Mouse (Mus musculus) kidney, postnatal 4 days (tissue): ENCODE data around the gene Cdk6.
"Not testable (repeated sequence)": the region's sequence is repeated elsewhere in the genome, so short reads cannot be mapped to it uniquely, and the experiment has no call there.

Source experiments
- DNase-seq, 2 experiments: peaks; one replicate each; pipeline ENCODE4 v3.0.0; 2021; ENCODE audit warnings: mixed read lengths in 2 of 2

Gene Cdk6

DNA sequence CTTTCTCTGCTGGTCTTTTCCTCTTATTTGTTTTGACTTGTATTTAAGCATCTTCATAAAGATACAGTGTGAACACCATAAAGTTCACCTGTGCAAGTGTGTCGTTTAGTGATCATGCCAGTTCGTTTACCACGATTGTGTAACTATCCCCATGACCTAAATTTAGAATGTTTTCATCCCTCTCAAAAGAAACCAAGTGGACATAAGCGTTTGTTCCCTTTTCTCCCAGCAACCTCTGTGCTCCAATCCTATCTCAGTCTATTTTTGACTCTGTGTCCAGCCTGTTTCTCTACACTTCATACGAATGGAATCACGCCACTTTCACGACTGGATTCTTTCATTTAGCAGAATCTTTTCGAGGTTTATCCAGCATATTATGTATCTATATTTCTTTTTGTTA lies 40.5 kb downstream of the Cdk6 start:
- DNase-seq, result no peak

GRCm38 (mm10) chr5:3382343-3383040 lies 41.2 kb downstream of the Cdk6 start:
- no peak for DNase-seq

GRCm38 (mm10) chr5:3383547-3383946 lies 42.3 kb downstream of the Cdk6 start:
- no peak for DNase-seq

GRCm38 (mm10) chr5:3385078-3385477 lies 43.8 kb downstream of the Cdk6 start:
- no peak for DNase-seq

- DNase-seq, result no peak
These were observed 44.9 kb downstream of the Cdk6 start for GRCm38 (mm10) chr5:3386021-3386730.

DNA sequence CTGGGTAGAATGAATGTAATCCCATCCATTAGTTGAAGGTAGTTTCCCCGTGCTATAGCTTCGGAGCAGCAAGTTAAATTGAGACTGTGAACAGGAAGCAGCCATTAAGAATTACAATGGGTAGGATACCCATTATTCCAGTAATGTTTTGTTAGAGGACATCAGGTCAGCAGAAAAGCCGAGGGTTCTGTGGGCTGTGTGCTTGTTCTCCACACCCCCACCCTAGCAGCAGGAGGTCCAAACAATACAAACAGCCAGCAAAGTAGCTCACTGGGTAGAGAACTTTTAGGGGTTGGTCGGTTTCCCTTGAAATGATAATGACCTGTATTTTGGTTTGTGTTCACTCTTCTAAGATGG lies 45.4 kb downstream of the Cdk6 start:
- DNase-seq, result no peak

- no peak for DNase-seq
These were observed 45.9 kb downstream of the Cdk6 start for GRCm38 (mm10) chr5:3387138-3387537.

DNA sequence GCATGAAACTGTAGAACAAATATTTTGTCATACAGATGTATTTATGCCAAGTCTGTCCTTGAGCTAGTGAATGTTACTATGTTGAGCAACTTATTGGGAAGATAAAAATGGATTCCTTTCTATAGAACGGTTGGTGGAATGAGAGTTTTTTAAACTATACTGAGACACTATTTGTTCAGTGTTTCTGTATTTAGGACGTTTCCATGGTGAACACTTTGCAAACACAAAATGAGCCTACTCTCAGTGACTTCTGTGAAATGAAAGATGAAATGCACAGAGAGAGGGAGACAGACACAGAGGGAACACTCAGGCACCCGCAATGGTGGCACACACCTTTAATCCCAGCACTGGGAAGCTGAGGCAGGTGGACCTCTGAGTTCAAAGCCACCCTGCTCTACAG lies 51.6 kb downstream of the Cdk6 start:
- DNase-seq, result no peak

- DNase-seq, result no peak
These were observed 52.9 kb downstream of the Cdk6 start for GRCm38 (mm10) chr5:3394145-3394544.

- no peak for DNase-seq
These were observed 53.7 kb downstream of the Cdk6 start for GRCm38 (mm10) chr5:3395020-3395419.

- no peak for DNase-seq
These were observed 54.9 kb downstream of the Cdk6 start for GRCm38 (mm10) chr5:3396214-3396613.

GRCm38 (mm10) chr5:3396910-3397575 lies 55.8 kb downstream of the Cdk6 start:
- DNase-seq, result no peak

GRCm38 (mm10) chr5:3399784-3400494 lies 58.7 kb downstream of the Cdk6 start:
- no peak for DNase-seq

DNA sequence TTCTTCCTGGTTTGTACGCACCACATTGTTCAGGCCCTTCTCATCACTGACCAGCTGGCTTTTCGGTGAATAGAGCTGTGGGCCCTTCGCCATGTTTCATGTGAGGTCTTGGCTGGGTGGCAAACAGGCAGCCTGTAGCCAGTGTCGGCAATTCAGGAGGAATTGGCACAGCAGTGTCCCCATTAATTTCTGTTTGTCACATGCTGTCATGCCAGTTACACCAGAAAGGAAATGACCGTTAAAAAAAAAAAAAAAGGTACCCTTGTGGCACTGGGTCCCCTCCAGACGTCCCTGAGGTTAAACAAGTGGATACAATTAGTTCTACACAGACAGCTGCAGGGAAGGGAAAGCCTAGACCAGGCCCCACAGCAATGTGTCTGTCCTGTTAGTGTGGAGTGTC lies 63.8 kb downstream of the Cdk6 start:
- DNase-seq, result no peak

- no peak for DNase-seq
These were observed 64.2 kb downstream of the Cdk6 start for GRCm38 (mm10) chr5:3405503-3405902.

- DNase-seq, result no peak
These were observed 66.6 kb downstream of the Cdk6 start for GRCm38 (mm10) chr5:3407926-3408325.

GRCm38 (mm10) chr5:3418183-3418582 lies 76.9 kb downstream of the Cdk6 start:
- not testable (repeated sequence) for DNase-seq

DNA sequence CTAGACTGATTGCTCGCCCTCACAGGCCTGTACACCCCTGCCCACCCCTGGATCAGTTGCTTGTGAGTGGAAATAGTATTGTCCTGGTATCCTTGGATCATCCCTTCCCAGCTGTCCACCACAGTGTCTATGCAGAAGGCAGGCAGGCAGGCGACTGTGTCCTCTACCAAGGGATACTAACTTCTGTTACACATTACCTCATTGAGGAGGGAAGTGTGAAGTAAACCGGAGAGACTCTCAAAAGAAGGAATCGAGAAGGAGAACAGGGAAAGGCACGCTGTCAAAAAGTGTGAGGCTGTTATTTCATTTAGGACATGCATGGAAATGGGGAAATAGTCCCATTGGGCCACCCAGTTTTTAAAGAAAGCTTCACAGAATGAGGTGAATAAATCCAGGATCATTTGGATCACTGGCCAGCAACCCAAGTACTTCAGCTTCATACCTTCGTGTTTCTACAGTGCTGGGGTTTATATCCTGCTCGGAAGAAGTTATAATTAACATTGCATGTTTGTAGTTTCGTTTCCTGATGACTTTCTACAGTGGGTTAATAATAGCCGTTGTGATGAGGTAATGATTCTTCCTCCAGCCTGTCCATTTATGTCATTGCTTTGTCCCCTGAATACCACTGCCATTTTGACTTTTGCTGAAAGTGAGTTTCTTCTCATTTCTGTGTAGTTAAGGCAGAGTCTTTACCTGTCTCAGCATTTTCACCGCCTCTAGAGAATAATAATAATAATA lies 79.0 kb downstream of the Cdk6 start:
- DNase-seq, result peak in 1 of 2 experiments; percentile 10

GRCm38 (mm10) chr5:3420832-3421228 lies 79.5 kb downstream of the Cdk6 start:
- no peak for DNase-seq

DNA sequence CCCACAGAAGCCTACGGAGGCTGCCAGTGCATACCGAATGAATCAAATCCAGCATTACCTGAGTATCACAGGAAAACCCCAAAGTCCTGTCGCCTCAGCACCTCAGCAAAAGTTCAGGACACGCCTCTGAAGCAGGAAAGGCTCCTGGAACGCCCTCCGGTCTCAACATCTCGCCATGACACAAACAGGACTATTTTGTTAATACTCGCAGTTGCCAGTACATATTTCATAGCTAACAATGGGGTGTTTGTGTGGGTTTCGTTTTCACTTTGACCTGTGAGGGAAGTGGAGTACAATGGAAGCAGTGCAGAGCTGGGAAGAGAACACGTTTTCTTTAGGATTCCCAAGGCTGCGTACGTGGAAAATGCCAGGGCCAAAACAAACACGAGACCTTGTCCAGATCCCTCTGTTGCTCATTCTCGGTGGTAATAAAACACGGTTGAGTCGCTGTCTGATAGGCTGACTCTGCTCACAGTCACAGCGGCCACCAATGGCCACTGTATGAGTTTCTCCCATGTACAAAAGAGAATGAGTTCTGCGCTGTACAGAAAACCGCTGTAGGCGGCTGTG lies 91.9 kb downstream of the Cdk6 start:
- peak in 1 of 2 experiments; percentile 33 for DNase-seq

DNA sequence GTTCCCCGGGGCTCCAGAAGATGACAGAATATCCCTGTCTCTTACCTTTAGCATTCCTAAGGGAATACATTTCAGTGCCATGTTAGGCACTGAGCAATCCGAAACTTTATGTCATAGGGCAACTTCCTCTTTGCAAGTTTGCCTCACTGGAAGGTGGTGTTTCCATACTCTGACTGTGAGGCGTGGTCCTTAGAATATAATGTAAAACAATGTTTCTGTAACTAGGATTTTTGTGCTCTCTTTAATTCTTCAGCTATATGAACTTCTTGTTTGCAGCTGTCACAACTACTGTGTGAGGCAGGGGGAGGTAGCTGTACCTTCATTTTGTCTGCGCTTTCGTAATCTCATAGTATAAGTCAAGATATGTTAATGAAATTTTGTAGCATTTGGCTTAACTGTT lies 92.8 kb downstream of the Cdk6 start:
- DNase-seq, result not testable (repeated sequence)

GRCm38 (mm10) chr5:3438453-3439003 lies 97.2 kb downstream of the Cdk6 start:
- not testable (repeated sequence) for DNase-seq
